Mouse (Mus musculus) lung, postnatal 4 days (tissue): ENCODE measurements around the gene Pla2g1b.
"Not testable (repeated sequence)": the region's sequence is repeated elsewhere in the genome, so short reads cannot be mapped to it uniquely, and the experiment has no call there.

ENCODE experiments used
- DNase-seq, 2 experiments: peaks; one replicate each; pipeline ENCODE4 v3.0.0; 2021

Pla2g1b gene

DNA sequence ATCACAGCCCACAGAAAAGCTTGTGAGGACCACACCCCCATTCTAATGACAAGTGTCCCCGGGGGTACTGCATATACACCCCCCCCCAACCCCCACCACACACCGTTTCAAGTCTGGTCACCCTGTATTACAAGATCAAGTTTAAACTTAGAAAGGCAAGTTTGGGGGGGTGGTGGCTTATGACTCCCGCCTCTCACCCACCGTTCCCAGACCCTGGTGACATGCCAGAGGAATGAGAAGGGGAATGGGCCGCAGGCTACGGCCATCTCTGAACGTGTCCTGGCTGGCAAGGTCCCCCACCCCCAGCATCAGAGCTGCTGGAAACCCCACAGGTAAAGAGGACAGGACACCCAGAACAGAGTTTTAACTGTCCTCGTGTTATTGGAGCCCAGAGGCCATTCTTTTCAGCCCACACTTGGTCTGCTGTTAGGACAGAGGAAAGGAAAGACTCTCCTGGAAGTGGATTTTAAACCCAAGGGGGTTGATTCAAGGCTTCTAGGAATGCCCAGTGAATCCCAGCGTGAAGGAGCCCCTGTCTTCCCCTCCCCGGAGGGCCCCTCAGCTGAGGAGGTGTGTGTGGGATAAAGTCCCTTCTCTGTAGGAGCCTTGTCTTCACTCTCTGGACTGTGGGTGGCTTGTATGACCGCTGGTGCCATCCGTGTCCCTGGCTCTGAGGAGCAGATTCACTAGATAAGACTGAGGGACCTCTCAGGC lies 41.4 kb downstream of the Pla2g1b start:
- peak in 1 of 2 experiments; percentile 33 for DNase-seq

DNA sequence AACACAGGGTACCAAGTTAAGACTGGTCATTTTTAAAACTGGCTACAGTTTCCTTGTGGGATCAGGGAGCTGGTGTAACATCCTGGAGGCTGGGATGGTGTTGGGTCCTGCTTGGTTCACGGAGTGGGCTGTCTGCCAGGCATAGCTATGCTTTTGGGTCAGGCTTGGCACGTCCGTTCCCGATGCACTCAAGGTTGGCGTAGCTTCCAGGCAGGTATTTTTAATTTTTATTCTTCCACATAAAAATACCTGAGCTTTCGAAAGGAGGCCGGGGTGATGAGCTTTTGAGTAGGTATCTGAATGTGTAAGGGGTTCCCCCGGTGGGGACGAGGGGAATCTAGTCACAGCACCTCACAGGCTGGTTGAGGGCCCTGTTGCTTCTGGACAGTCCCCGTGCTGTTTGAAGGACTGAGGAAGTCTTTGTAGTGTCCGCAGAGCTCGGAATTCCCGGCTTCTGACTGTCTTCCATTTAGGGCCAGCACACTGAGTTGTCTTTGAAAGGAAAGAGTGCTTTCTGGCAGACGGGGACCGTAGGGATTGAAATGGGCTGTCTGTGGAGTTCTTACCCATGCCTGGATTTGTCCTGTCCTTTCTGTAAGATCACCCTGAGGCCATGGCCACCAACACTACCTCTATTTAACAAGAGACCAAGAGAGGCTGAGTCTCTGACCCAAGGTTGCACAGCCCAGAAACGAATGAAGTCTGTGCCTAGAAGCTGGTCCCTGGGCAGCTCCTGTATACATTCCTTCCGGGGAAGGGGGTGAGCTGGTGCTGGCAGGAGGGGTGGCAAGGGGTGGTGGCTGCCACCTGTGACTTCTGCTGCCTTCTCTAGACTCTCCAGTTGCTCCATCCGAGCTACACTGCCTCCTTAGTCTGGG lies 42.2 kb downstream of the Pla2g1b start:
- peak; percentile 68 to 73 for DNase-seq

DNA sequence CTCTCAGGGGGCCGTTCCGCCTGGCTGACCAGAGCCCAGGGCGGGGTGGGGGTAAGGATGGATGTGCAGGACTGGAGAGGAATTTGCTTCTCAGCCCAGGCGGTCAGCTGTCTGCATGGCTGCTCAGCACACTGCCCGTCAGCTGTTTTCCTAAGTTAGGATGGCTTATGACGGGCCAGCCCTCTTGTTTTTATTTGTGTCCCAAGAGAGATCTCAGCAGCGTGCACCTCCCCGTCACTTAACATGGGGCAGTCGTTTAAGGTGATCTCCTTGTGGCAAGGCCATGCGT lies 42.7 kb downstream of the Pla2g1b start:
- peak in 1 of 2 experiments; percentile 63 for DNase-seq

DNA sequence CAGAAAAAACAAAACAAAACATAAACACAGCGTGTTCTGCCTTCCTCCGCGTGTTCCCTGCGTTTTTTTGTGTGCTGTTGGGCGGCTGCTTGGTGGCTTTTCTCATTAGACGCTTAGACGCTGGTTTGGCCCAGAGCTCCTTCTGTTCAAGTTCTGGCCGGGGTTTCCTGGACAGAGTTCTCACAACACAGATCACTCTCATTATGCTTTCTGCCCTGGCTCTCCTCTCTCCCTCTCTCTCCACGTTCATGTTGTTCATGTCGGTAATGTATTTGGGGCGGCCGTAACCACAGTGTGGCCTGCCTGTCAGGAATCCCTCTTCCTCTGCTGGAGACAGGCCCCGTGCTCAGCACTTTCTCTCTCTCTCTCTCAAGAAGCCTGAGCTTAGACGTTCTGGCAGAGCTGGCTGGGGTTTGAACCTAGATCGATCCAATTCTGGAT lies 43.3 kb downstream of the Pla2g1b start:
- peak in 1 of 2 experiments; percentile 63 for DNase-seq

DNA sequence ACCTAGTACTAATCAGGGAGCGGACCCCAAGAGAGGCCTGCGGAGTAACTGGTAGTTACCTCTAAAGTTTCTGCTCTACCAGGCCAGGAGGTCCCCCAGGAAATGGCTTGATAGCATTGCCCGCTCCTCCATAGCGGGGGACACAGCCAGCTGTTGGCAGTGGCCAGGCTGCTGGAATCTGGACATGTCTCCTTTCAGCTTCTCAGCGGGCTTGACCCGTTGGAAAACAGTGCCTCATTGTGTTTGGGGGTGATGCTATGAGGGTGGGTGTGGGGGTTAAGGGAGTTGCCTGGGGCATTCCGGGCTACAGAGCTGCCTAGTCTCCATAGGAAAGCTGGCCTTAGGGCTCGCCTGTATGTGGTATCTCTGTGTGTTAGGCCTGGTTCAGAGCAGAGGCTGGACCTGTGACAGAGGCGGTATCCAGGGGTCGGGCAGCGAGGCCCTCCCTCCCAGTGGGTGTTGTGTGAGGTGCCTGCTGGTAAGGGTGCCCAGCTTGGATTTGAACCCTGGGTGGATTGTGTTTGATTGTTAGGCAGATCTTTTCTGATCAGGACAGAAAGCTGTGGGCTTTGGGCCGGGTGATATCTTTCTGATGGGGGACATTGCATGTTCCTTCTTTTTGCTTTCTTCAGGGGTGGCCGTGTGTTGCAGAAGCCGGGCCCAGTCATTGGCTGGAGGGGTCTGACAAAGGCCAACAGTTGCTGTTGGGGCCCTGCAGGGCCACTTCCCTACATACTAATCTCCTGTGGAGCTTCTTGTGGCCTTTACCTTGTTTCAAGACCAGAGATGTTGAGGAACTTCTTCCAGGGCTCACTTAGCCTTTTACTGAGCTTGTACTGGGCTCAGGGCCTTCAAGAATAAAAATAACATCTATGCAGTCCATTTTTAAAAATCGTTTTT lies 44.0 kb downstream of the Pla2g1b start:
- peak in 1 of 2 experiments; percentile 48 for DNase-seq

DNA sequence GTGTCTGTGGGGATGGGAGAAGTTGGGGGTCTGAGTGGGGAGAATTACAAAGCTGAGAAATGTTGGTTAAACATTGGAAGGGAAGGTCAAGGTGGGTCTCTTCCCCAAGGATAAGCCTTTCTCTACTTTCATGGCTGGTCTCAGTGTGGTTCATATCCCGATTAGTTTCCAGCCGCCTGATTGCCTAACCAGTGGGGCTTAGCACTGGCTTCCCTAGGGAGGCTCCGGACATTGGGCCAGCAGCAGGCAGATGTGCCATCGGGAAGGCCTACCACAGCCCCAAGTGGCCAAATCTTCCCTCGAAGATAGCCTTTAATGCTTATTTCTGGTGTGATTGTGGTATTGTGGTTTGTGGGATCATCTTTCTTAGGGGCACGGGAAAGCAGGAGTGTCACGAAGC lies 46.3 kb downstream of the Pla2g1b start:
- DNase-seq, result no peak

DNA sequence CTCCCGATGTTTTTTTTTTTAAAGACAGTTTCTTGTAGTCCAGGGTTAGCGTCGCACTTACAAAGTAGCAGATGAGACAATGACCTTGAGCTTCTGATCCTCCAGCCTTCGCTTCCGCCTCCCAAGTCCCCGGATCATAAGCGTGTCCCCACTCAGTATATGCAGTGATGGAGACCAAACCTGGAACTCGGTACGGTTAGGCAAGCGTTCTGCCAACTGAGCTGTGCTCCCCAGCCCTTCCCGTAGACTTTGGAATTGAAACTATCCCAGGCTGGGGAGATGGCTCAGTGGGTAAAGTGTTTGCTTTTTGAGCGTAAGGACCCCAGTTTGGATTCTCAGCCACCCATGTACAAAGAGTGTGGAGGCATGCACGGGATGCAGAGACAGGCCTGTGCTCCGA lies 47.2 kb downstream of the Pla2g1b start:
- no peak for DNase-seq

DNA sequence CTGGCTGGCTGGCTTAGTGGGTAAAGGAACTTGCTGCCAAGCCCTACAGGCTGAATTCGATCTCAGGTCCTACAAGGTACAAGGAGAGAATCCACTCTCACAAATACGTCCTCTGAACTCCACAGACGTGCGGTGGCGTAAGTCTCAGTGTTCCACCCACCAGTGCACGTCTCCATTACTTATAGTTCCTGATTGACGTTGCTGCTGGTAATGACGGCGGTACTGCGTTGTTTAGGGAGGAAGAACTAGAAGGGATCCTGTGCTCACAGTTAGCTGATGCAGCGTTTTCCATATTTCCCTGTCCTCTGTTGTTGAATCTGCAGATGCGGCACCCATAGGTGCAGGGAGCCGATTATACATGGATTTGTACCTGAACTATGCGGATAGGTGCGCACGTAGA lies 47.7 kb downstream of the Pla2g1b start:
- DNase-seq, result peak in 1 of 2 experiments; percentile 25

DNA sequence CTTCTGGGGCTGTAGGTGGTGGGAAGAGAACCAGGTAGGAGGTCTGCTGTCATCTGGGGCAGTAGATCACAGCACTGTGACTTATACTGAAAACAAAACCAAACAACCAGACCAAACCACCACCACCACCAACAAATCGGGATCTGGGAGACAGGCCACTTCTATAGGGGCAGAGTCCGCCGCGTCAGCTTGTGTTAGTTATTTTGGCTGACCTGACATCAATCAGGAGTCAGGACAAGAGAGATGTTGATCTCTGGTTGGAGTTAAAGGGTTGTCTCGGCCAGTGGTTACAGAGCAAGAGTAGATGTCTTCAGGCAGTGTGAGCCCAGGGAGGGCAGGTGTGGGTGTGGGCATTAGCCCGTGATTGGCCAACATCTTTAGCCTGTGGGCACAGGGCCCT lies 48.3 kb downstream of the Pla2g1b start:
- DNase-seq, result no peak

DNA sequence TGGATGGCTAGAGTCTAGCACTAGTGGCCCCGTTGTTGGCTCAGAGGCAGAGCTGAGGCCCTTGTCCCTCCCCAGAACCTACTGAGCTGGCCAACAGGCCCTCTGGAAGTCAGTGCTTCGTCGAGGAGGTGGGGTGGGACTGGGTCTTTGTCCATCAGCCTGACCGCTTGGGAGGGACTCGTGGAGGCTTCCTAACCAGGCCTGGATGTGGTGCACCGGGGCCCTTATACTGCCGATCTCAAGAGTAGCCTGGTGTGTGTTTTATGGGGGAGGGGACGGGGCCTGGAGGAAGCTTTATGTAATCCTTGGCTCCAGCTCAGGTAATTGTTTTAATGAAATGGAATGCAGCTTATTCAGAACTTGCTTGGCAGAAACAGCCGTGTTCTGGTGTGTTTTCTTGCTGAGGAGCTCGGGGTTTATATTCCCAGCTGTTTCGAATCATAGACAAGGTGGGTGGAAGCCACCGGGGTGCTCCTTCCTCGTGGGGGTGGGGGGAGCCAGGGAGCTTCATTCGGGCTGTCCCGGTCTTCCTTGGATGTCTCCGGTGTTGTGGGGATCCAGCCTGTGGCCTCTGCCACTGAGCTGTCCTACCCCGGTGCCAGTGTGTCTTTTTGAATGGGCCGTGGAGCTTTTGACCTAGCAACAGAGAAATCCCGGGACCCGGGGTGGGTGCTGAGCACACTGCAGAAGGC lies 49.0 kb downstream of the Pla2g1b start:
- DNase-seq, result peak; percentile 80 to 89

DNA sequence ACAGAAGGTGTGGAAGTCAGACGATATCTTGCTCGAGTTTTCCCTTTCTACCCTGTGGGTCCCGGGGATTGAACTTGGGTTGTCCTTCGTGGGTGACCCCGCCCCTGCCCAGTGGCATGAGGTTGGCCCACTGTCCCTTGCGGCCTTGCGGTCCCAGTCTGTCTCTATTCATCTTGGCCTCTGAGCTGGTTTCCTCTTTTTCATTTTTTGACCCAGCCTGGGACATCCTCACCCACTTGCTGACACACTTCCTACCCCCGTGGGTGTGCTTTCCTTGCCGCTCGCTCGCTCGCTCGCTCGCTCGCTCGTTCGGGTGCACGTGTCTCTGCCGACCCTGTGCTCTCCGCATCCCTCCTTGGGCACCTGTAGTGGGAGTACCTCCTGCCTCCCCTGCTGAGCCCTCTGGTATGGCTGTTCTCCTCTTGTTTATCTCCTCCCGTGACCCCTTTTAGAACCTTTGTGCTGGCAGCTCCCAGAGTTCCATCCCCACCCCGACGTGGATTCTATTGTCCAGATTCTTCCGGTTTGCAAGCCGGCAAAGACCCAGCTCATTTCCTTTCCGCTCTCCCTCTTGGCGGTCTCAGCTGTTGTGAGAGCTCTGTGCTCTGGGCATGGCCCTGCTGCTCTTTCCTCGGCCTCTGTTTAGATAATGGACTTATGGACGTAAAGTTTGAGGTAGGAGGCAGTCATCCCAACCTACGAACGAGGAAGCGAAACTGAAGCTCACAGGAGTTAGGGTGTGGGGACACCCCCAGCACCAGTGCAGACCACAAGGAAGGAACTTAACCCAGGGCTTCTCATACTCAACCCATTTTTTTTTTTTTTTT lies 50.2 kb downstream of the Pla2g1b start:
- DNase-seq, result peak; percentile 78 to 85

DNA sequence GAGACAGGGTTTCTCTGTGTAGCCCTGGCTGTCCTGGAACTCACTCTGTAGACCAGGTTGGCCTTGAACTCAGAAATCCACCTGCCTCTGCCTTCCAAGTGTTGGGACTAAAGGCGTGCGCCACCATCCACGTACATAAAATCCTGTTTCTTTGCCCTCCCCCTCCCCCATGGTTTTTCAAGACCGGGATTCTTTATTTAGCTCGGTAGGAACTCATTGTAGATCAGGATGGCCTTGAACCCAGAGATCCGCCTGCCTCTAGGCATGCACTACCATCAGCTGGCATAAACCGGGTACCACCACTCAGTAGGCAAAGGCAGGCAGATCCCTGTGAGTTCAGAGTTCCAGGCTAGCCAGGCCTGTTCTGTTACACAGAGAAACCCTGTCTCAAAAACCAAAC lies 50.8 kb downstream of the Pla2g1b start:
- no peak for DNase-seq

DNA sequence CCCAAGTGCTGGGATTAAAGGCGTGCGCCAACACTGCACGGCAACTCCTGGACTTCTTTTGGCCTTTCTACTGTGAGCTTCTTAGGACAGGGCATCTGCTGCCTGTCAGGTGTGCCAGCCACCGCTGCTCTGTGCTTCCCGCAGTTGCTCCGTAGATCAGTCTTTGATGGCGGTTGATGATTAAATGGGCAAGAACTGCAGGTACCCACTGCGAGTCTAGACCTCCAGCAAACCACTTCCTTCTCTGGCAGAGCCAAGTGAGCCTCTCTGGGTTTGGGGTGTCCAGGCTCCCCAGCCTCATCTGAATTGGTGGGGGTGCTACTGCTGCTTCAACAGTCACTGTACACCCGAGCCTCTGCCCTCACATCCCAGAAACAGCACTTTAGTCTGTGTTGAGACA lies 51.4 kb downstream of the Pla2g1b start:
- DNase-seq, result no peak

DNA sequence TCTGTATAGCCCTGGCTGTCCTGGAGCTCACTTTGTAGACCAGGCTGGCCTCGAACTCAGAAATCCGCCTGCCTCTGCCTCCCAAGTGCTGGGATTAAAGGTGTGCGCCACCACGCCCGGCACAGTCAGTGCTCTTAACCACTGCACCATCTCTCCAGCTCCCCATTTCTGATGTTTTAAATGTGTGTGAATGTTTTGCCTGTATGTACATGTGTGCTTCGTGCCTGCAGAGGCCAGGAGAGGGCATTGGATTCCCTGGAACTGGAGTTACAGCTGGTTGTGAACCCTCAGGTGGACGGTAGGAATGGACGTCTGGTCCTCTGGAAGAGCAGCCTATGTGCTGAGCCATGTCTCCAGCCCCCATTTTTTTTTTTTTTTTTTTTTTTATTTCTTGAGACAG lies 52.2 kb downstream of the Pla2g1b start:
- not testable (repeated sequence) for DNase-seq

DNA sequence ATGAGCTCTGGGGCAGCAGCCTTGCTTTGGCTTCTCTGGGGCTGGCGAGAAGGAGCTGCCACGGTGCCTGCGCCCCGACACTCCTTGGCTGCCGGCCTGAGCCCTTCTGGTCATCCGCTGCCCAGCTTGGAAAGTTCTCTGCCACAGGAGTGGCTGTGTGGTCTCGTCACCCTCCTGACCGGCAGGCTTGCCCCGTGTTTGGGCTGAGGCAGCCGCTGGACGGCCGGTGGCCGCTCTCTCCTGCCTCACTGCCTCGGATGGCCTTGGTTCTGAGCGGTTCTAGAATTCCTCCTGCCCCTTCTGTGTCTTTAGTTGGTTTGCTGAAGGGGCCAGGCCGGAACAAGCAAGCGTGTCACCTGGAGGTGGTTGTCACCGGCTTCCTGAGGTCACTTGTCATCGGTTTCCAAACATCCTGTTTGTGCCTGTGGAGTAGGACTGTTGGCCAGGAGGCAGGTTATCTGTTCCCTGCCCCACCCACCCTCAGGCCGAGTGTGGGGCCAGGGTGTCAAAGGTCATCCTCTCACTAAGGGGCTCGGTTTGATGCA lies 54.3 kb downstream of the Pla2g1b start:
- DNase-seq, result peak; percentile 56 to 67

DNA sequence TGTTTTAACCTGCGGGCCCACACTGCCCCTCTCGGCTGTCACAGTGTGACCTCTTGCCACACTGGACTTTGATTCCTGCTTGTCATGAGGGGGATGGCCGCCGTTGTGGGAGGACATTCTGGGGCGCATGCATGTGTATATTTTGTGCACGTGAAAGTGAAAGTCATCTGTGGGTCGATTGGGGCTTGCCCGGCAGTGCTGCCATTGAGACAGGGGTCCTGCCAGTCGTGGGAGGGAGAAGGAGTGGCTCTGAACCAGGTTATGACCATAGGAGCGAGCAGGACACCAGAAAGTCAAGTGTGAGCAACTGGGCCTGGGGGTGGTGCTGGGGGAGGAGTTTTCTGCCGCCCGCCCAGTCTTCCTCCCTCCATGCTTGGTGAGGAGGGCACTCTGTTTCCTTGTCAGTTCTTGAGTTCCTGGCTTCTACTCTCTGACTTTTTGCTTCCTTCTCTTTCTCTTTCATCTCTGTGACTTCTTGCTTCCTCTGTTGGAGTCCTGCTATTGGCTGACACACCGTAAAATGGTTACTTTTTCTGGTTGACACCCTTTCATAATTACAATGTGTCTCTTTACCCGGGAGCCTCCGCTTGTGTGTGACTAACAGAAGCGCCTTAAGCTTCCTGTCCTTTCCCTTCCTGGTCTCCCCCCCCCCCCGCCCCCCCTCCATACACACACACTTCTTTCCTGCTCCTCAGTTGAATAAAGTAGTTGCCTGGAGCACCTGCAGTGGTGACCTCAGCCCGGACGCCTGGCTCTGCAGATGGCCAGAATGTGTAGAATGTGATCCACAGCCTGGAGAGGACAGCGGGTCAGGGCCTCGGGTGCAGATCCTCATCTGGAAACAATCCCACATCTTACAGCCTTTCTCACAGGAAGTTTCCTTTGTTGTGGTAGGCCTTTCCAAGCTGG lies 55.7 kb downstream of the Pla2g1b start:
- peak; percentile 74 to 78 for DNase-seq

DNA sequence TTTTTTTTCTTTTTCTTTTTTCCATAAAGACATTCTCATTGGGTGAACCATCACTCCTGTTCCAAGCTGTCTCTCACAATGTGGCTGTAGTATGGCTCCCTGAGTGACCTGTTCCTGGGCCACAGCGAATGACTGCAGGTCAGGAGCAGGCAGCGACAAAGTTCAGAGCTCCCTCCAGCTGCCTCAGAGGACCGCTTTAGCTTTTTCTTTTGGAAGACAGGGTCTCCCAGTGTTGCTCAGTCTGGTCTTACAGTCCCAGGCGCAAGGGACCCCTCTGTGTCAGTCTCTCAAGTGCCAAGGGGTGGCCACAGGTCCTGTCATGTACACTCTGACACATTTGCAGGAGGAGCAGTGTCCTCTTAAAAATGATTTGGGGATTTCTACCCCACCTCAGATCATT lies 56.5 kb downstream of the Pla2g1b start:
- no peak for DNase-seq

DNA sequence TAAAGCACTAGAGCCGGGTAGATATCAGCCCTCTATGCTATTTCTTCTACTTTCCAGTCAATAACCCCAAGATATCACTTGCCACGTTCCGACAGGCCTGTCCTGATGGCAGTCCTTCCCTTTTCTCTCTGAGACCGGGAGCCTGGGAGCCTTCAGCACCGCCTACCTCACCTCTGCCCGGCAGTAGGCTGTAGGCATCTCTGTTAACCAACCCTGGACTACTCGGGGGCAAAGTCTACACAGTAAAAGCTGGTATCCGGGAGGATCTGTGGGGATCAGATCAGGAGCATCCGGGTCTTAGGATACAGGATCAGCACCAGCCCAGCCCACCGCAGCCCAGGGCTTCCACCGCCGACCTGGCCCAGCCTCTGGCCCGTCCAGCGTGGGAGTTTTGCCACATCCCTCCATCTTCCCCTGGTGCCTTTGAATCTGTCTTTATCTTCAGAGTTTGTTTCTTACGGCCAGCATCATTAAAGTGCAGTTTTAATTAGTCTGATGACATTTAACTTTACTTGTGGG lies 57.0 kb downstream of the Pla2g1b start:
- no peak for DNase-seq

DNA sequence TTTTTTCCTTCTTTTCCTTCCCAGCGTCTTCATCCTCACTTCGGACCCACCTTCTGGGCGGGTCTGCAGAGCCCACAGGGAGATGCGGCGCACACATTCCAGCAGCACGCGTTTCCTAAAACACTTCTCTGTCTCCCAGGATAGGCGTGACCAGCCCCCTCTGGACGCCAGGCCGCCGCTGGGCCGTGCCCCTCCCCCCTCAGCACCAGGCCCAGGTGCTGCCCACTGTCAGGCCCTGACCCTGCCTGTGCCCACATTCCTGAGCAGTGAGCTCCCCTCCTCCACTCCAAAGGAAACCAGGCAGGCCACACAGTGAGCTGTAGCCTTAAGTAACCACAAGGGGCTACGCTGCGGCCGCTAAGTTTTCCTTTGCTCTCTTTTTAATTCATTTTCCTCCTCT lies 57.9 kb downstream of the Pla2g1b start:
- DNase-seq, result peak; percentile 73 to 89
